Mouse (Mus musculus): ENCODE data around the gene Smim24.

Gene Smim24

GRCm38 (mm10) chr10:81422661-81423217 lies 29.9 kb downstream of the Smim24 start:
- peak; percentile 45 for DNase-seq (ENCODE audit: low spot score)

DNA sequence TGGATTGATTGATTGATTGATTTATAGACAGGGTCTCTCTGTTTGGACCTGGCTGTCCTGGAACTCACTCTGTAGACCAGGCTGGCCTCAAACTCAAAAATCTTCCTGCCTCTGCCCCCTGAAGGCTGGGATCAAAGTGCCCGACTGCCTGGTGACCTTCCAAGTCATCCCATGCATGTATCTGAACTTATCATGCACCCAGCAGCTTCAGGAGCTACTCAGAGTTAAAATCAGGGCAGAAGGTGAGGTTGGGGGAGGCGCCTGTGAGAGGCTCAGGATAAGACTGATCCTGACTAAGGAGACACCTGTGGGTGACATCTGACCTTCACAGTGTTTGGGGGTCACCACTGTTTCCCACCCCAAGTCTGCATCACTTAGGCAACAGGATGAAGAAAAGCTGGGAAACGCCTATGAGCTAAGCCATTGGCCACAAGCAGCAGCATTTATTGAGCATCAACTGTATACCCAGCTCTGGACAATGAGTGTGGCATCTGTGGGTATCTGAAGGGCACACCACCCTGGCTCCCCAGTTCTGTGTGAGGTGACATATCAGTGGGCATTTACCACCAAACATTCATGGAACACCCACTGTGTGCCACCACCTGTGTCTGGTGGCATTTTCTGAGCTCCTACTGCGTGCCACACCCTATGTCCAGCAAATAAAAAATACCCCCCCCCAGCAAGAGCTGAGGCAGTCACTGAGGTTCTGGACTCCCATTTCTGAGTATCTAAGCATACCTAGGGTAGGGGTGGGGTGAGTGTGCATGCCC lies 30.8 kb downstream of the Smim24 start:
- DNase-seq (ENCODE audit: low spot score) = peak; percentile 39

- DNase-seq (ENCODE audit: low spot score) = peak; percentile 69
These were observed 31.6 kb downstream of the Smim24 start for GRCm38 (mm10) chr10:81424246-81425051.

DNA sequence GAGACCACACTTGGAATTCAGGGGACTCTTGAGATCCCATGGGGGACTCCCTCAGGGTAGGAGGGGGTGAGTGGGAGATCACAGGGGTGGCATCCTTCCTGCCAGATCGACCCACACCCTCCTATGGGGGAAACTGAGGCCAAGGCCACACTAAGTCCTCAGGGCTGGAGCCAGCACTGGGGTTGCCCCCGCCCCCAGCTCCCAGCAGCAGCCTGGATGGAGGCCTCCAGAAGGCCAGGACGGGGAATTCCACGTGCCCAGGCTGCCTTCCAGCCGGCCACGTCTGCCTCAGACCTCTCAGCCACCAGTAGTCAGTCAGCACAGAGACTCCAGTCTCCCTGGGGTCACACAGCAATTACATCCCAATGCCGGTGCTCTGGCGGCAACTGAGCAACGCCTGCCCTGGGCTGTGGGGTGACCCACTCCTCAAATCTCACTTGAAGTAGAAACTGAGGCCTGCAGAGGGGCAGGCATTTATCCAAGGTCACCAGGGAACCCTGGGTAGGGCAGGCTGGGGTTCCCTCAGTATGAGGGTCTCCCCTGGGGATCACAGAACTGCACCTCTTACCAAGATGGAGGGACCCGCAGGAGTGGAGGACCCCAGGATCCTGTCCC lies 32.5 kb downstream of the Smim24 start:
- peak; percentile 70 for DNase-seq (ENCODE audit: low spot score)

DNA sequence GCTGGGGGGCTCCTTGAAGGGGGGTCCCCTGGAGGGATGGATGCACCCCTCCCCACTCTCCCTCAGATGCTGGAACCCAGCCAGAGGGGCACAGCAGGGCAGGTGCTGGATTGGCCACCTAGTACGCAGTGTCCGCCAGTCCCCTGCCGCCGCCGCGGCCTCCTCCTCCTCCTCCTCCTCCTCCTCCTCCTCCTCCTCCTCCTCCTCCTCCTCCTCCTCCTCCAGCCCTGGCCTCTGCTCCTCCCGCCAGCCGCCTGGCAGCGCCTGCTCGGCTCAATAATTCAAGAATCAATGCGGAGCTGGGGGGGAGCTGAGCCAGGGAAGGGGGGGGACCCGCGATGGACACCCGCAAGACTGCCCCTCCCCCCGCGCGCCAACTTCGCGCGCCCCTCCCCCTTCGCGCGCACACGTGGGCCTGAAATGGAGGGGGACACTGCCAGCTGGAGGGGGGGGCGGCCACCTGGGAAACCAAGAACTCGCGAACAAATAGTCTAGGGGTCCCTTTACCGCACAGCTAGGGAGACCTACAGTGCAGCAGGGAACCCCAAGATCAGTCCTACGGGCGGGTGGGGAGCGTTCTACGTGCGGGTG lies 33.3 kb downstream of the Smim24 start:
- DNase-seq (ENCODE audit: low spot score) = peak; percentile 83

- DNase-seq (ENCODE audit: low spot score) = peak; percentile 85
These were observed 34.0 kb downstream of the Smim24 start for GRCm38 (mm10) chr10:81426897-81427296.

- no peak for DNase-seq (ENCODE audit: low spot score)
These were observed 34.5 kb downstream of the Smim24 start for GRCm38 (mm10) chr10:81427327-81427726.

DNA sequence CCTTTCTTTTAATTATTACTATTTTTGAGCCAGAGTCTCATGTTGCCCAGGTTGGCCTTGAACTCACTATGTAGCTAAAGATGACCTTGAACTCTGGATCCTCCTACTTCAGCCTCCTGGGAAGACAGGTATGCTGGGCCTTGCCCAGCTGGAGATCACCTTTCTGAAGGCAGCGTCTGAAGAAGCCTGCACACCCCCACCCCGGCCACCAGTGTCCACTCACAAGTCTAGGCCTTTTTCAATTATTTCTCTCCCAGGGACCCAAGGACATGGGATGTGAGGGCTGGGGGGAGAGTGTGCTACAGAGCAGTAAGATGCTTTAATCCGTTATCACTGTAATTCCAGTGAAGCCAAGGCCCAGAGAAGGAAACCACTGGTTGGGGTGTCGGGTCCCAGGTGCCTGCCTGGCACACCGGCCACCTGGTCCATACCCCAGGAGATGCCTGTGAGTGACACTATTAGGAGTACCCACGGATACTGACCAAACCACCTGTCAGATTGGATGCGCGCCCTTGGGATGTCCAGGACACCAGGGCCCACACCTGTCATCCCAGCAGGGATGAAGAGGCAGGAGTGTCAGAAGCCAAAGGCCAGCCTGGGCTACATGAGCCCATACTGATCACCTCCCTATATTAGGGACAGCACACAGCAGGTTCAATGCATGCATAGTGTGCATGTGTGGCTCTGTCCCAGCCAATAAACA lies 35.1 kb downstream of the Smim24 start:
- peak; percentile 49 for DNase-seq (ENCODE audit: low spot score)

- peak; percentile 41 for DNase-seq (ENCODE audit: low spot score)
These were observed 35.6 kb downstream of the Smim24 start for GRCm38 (mm10) chr10:81428507-81428870.

- peak; percentile 41 for DNase-seq (ENCODE audit: low spot score)
These were observed 36.2 kb downstream of the Smim24 start for GRCm38 (mm10) chr10:81429092-81429491.

- peak; percentile 93 for DNase-seq (ENCODE audit: low spot score)
These were observed 36.8 kb downstream of the Smim24 start for GRCm38 (mm10) chr10:81429605-81430061.

DNA sequence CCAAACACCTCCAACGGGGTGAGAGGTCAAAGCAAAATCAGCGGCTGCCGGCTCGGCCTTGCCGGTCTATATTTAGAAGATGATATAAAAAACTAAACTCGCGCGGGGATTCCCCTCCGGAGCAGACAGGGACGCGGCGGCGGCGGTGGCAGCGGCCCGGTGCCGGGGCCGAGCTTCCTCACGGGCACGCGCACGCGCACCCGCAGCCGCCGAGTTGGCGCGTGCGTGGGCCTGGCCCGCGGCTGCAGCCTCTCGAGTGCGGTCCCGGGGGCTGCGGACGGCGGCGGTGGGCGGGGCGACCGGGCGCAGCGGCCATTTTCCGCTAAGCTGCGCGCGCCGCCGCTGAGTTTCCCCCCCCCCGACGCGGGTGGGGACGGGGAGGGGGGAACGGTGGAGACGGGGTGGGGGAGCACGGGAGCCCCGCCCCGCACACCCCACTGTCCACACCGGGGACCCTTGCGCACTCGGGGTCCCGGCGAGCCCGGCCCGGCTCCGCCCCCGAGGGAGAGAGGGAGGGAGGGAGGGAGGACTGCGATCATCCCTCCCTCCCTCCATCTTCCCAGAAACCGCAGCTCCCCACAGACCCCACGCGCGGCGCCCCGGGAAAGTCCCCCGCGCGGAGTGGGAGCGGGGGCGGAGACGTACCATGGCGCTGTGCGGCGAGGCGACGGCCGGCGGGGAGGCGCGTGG lies 37.4 kb downstream of the Smim24 start:
- DNase-seq (ENCODE audit: low spot score) = peak; percentile 92

- DNase-seq (ENCODE audit: low spot score) = peak; percentile 84
These were observed 38.1 kb downstream of the Smim24 start for GRCm38 (mm10) chr10:81430831-81431525.

GRCm38 (mm10) chr10:81431526-81432168 lies 38.8 kb downstream of the Smim24 start:
- DNase-seq (ENCODE audit: low spot score) = peak; percentile 78

GRCm38 (mm10) chr10:81432169-81432867 lies 39.5 kb downstream of the Smim24 start:
- DNase-seq (ENCODE audit: low spot score) = no peak

DNA sequence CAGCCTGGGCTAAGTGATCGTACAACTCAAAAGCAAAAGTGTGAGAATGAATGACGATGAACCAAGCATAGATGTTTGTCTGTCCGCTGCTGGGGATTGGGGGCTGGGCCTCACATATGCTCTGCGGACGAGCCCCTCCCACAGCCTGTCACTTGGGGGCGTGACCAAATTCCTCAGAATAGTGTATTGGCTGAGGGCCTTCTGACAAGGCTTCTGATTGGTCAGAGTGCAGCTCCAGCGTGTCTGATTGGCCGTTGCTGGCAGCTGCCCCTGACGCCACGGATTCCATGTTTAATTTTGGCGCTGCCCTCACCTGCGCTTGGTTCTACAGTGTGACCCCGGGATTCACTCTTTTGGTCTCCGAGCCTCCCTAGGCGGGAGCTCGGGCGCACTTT lies 40.0 kb downstream of the Smim24 start:
- DNase-seq (ENCODE audit: low spot score) = peak; percentile 94

- peak; percentile 64 for DNase-seq (ENCODE audit: low spot score)
These were observed 40.9 kb downstream of the Smim24 start for GRCm38 (mm10) chr10:81433541-81434289.

Data from testis, postnatal 10 days (tissue).